Mouse (Mus musculus): ENCODE measurements around the gene Rap1gap. TPM values are rescaled to one million over a fixed set of nuclear protein-coding genes. Genes with fewer than 3 reads are reported as not detected.

Rap1gap gene
- polyA plus RNA-seq (2017; shearing (Covaris generic)): 2.3 TPM

DNA sequence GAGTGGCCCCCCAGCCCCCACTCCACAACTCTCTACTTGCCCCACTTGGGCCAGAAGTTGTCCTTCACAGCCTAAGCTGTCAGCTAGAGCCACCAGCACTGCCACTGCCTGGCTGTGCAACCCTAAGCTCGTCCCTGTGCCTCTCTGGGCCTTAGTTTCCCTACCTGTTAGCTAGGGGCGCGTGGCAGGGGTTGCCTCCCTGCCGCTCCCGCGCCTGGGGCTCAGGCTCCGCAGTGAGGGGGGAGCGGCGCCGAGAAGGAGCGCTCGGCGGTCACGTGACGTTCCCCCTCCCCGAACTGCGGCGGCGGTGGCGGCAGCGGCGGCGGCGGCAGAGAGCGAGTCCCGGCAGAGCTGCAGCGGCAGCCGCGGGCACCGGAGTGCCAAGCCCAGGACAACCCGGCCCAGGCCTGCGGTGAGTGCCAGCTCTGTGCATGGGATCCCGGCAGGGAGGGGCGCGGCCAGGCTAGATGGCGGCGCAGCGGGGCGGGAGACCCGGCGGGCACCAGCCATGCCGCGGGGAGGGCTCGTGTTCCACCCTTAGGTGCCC, at the start of gene Rap1gap:
TSS of gene Rap1gap (plus strand) at position 294 of the 547 bp plus-strand sequence.

Other genes with a start within 250 kb of the Rap1gap start
- not detected for gene Cela3b, start 234.2 kb upstream of the Rap1gap start, polyA plus RNA-seq (2017; shearing (Covaris generic))
- gene 1700013G24Rik, start 211.4 kb upstream of the Rap1gap start, polyA plus RNA-seq (2017; shearing (Covaris generic)): not detected
- not detected for gene Hspg2, start 196.0 kb upstream of the Rap1gap start, polyA plus RNA-seq (2017; shearing (Covaris generic))
- gene Ldlrad2, start 90.2 kb upstream of the Rap1gap start, polyA plus RNA-seq (2017; shearing (Covaris generic)): not detected
- gene Usp48, start 71.0 kb upstream of the Rap1gap start, polyA plus RNA-seq (2017; shearing (Covaris generic)): 157 TPM
- gene Alpl, start 131.7 kb downstream of the Rap1gap start, polyA plus RNA-seq (2017; shearing (Covaris generic)): 0.57 TPM
- 31.3 TPM for gene Ece1, start 197.5 kb downstream of the Rap1gap start, polyA plus RNA-seq (2017; shearing (Covaris generic))

All from effector memory CD4-positive, alpha-beta T cell, adult 5 months (primary cell).